Mouse (Mus musculus) kidney, adult 2 months (tissue): Measurements from ENCODE around the gene Cabin1. TPM values are rescaled to one million over a fixed set of nuclear protein-coding genes. Genes with fewer than 3 reads are reported as not detected.

Source experiments
- DNase-seq: peaks from one replicate; pipeline ENCODE4 v3.0.0; 2021
- H3K27ac ChIP-seq: fragments of 200-500 bp; 2 replicates; pipeline ENCODE4 v1.5.1; 2012; ENCODE audit warnings: low read depth, low read length, control low read depth, inconsistent platforms; ENCODE audit not compliant: insufficient read depth
- H3K27me3 ChIP-seq: fragments of 200-500 bp; replicated peaks from 2 replicates; pipeline ENCODE4 v1.6.1; 2012; ENCODE audit warnings: mild to moderate bottlenecking, moderate library complexity, low read length, inconsistent platforms; ENCODE audit not compliant: control insufficient read depth, insufficient read depth
- H3K36me3 ChIP-seq: fragments of 200-500 bp; 2 replicates; pipeline ENCODE4 v1.6.1; 2012; ENCODE audit warnings: mild to moderate bottlenecking, moderate library complexity, low read length, inconsistent platforms; ENCODE audit not compliant: control insufficient read depth, insufficient read depth
- H3K4me1 ChIP-seq: fragments of 200-500 bp; 2 replicates; pipeline ENCODE4 v1.6.1; 2011; ENCODE audit warnings: low read length; ENCODE audit not compliant: control insufficient read depth, insufficient read depth
- H3K4me3 ChIP-seq: fragments of 200-500 bp; 2 replicates; pipeline ENCODE4 v1.5.1; 2011; ENCODE audit warnings: mild to moderate bottlenecking, low read depth, low read length, control low read depth; ENCODE audit not compliant: insufficient read depth
- CTCF ChIP-seq: fragments of 200-500 bp; conservative IDR thresholded peaks from 2 replicates; pipeline ENCODE4 v1.5.1; 2011; ENCODE audit warnings: low read depth, mild to moderate bottlenecking, control low read depth, low read length, moderate library complexity, mixed read lengths; ENCODE audit not compliant: insufficient read depth, insufficient read length
- POLR2A ChIP-seq: fragments of 200-500 bp; IDR thresholded peaks from one replicate; pipeline ENCODE4 v1.6.1; 2011; ENCODE audit warnings: low read depth, low read length, control low read depth
- WGBS: fragments of 180-500 bp; shearing (Covaris S2); methylation state at CpG from one replicate; pipeline ENCODE4 v1.1.7; 2018; 5-methylcytosine and 5-hydroxymethylcytosine counted together
- polyA plus RNA-seq: library from polyadenylated mRNA; depleted of rRNA; stranded (reverse); fragments of >200 nt; gene quantifications from 2 replicates; pipeline ENCODE4 v1.2.3, GENCODE M21; 2012; rRNA removed

Cabin1 gene
- polyA plus RNA-seq, 1 experiment: 24.6 TPM

- DNase-seq: no peak
- no peaks in the 10 kb centered on the region for H3K4me1 ChIP-seq
- no peaks in the 10 kb centered on the region for H3K27me3 ChIP-seq
- no peaks in the 10 kb centered on the region for H3K36me3 ChIP-seq
- H3K27ac ChIP-seq: no peak overlapping the region
- H3K4me3 ChIP-seq: no peak overlapping the region
- WGBS: 39% methylated on average over 11 of the region's 11 CpGs
- TF ChIP-seq POLR2A (no peak), CTCF (0 out of 2 replicates have a peak, but pooled peaks have one; percentile 9)
These were observed 158.8 kb downstream of the Cabin1 start for GRCm38 (mm10) chr10:75605162-75605846.

GRCm38 (mm10) chr10:75600189-75600730 is 163.9 kb downstream of the Cabin1 start:
- H3K36me3 ChIP-seq: no peaks in the 10 kb centered on the region
- no peak overlapping the region for H3K4me3 ChIP-seq
- no peak for DNase-seq
- H3K4me1 ChIP-seq: no peaks in the 10 kb centered on the region
- H3K27me3 ChIP-seq: no peaks in the 10 kb centered on the region
- H3K27ac ChIP-seq: no peak overlapping the region
- TF ChIP-seq CTCF: no peak
- TF ChIP-seq POLR2A: no peak
- 86% methylated on average over 7 of the region's 7 CpGs for WGBS

Other genes with a start within 250 kb of the Cabin1 start
- gene Snrpd3, start 246.8 kb downstream of the Cabin1 start, polyA plus RNA-seq: 27.0 and 41.2 TPM in 2 replicates
- gene Gucd1, start 246.4 kb downstream of the Cabin1 start, polyA plus RNA-seq: 124 and 164 TPM in 2 replicates
- gene Lrrc75b, start 204.0 kb downstream of the Cabin1 start, polyA plus RNA-seq: 2.1 and 2.2 TPM in 2 replicates
- 881 and 1,007 TPM in 2 replicates for gene Ggt1, start 202.7 kb downstream of the Cabin1 start, polyA plus RNA-seq
- gene Ggt5, start 175.0 kb downstream of the Cabin1 start, polyA plus RNA-seq: 34.5 and 48.3 TPM in 2 replicates
- 193 and 196 TPM in 2 replicates for gene Susd2, start 120.3 kb downstream of the Cabin1 start, polyA plus RNA-seq
- gene Ddt, start 9.1 kb upstream of the Cabin1 start, polyA plus RNA-seq: 408 and 410 TPM in 2 replicates
- not detected in 2 replicates for gene Gm20441, start 16.6 kb upstream of the Cabin1 start, polyA plus RNA-seq
- 97.4 and 108 TPM in 2 replicates for gene Gstt3, start 17.1 kb upstream of the Cabin1 start, polyA plus RNA-seq
- gene Gstt1, start 34.2 kb upstream of the Cabin1 start, polyA plus RNA-seq: 492 and 514 TPM in 2 replicates
- 0.11 and 0.23 TPM in 2 replicates for gene Gstt4, start 58.2 kb upstream of the Cabin1 start, polyA plus RNA-seq
- 1,054 and 1,473 TPM in 2 replicates for gene Gstt2, start 73.1 kb upstream of the Cabin1 start, polyA plus RNA-seq
- gene Mif, start 95.9 kb upstream of the Cabin1 start, polyA plus RNA-seq: 3,280 and 4,796 TPM in 2 replicates
- gene Derl3, start 129.1 kb upstream of the Cabin1 start, polyA plus RNA-seq: 5.0 and 6.4 TPM in 2 replicates
- 34.6 and 37.7 TPM in 2 replicates for gene Smarcb1, start 157.3 kb upstream of the Cabin1 start, polyA plus RNA-seq
- gene Chchd10, start 168.8 kb upstream of the Cabin1 start, polyA plus RNA-seq: 1,587 and 1,621 TPM in 2 replicates
- gene Mmp11, start 172.2 kb upstream of the Cabin1 start, polyA plus RNA-seq: 21.5 and 23.9 TPM in 2 replicates
- gene Gm867, start 176.3 kb upstream of the Cabin1 start, polyA plus RNA-seq: 1.3 and 1.4 TPM in 2 replicates
- gene Vpreb3, start 178.7 kb upstream of the Cabin1 start, polyA plus RNA-seq: 1.2 and 3.8 TPM in 2 replicates
- 0.03 TPM in 1 of 2 replicates, not detected in the other for gene Gm5134, start 190.2 kb upstream of the Cabin1 start, polyA plus RNA-seq